Mouse (Mus musculus): Measurements from ENCODE around the gene Lrrfip1. TPM values are rescaled to one million over a fixed set of nuclear protein-coding genes. Genes with fewer than 3 reads are reported as not detected.

The Lrrfip1 gene
- 45.9 and 50.8 TPM in 2 replicates for polyA plus RNA-seq (2015; fragmentation: Nextera tagmentation; extraction: Ambion mirVana)

- H3K27me3 ChIP-seq (ENCODE audit: insufficient read depth, low read length) = no peaks in the 10 kb centered on the region
- H3K9me3 ChIP-seq (ENCODE audit: low read length) = peaks cover 7% of the 10 kb centered on the region; the same call in 1 of the 2 replicates
- 2% methylated on average over 57 of the region's 59 CpGs for WGBS
- peak within 1 kb of the TSS; percentile 84 for H3K9ac ChIP-seq (replicated peaks; ENCODE audit: low read length)
- no peaks in the 10 kb centered on the region for H3K36me3 ChIP-seq (ENCODE audit: insufficient read depth, low read length)
- H3K27ac ChIP-seq (ENCODE audit: low read length) = no peak within 1 kb of the TSS
- peak within 1 kb of the TSS; percentile 72 for H3K4me3 ChIP-seq (ENCODE audit: low read length)
- peaks cover 14% of the 10 kb centered on the region; the same call in 1 of the 2 replicates for H3K4me1 ChIP-seq (ENCODE audit: insufficient read depth, low read length)
- peak; percentile 80 for ATAC-seq (ENCODE audit: low FRiP score, low TSS enrichment)
- H3K4me2 ChIP-seq (replicated peaks; ENCODE audit: low read depth, low read length) = peak within 1 kb of the TSS; percentile 100
Measured at GRCm38 (mm10) chr1:90998268-90998890, at the start of gene Lrrfip1. Lrrfip1 (plus strand) TSS chr1:90998737.

DNA sequence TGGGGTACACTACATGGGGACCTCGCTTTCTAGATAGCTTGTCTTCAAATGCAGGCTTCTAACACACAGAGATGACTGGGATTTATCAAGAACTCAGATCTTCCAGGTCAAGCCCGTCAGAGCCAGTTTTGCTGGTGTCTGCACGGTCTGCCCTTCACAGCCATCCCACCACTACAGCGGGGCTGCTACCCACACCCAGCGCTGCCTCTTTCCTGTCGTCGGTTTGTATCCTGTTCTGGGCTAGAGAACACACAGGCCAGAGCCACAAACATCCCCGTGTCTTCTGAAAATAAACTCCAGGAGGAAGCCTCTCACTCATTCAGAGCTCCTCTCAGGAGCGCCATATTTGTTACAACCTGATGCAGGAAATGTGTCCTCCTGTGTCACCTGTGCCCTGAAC is 49.2 kb upstream of the Lrrfip1 start:
- Histone ChIP-seq H3K9ac (replicated peaks; ENCODE audit: low read length) (no peak overlapping the region), H3K36me3 (ENCODE audit: insufficient read depth, low read length) (no peaks in the 10 kb centered on the region), H3K4me3 (ENCODE audit: low read length) (no peak overlapping the region), H3K27me3 (ENCODE audit: insufficient read depth, low read length) (no peaks in the 10 kb centered on the region), H3K4me1 (ENCODE audit: insufficient read depth, low read length) (no peaks in the 10 kb centered on the region), H3K4me2 (replicated peaks; ENCODE audit: low read depth, low read length) (no peak overlapping the region), H3K27ac (ENCODE audit: low read length) (no peak overlapping the region), H3K9me3 (ENCODE audit: low read length) (no peaks in the 10 kb centered on the region)
- WGBS = 62% methylated on average over 9 of the region's 9 CpGs
- ATAC-seq (ENCODE audit: low FRiP score, low TSS enrichment) = no peak

DNA sequence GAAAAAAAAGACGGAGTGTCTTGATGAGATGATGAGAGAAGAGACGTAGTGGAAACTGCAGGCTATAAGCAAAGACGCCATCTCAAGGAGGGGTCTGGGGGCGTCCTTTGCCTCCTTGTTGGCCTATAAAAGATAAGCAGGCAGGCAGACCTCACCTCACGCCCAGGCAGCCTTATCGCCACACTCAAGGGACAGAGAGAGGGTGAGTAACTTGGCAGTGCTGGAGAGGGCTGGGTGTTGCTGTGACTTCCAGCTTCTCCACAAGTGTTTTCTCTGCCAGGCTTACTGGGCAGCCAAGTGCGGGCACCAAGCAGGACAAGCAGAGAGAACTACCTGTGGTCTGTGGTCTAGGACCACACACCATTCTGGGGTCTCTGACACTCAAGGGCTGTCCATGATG is 46.9 kb upstream of the Lrrfip1 start:
- ATAC-seq (ENCODE audit: low FRiP score, low TSS enrichment) = no peak
- H3K27me3 ChIP-seq (ENCODE audit: insufficient read depth, low read length) = no peaks in the 10 kb centered on the region
- no peaks in the 10 kb centered on the region for H3K4me1 ChIP-seq (ENCODE audit: insufficient read depth, low read length)
- H3K9ac ChIP-seq (replicated peaks; ENCODE audit: low read length) = no peak overlapping the region
- no peaks in the 10 kb centered on the region for H3K9me3 ChIP-seq (ENCODE audit: low read length)
- 72% methylated on average over 7 of the region's 7 CpGs for WGBS
- H3K27ac ChIP-seq (ENCODE audit: low read length) = no peak overlapping the region
- H3K36me3 ChIP-seq (ENCODE audit: insufficient read depth, low read length) = no peaks in the 10 kb centered on the region
- H3K4me2 ChIP-seq (replicated peaks; ENCODE audit: low read depth, low read length) = no peak overlapping the region
- no peak overlapping the region for H3K4me3 ChIP-seq (ENCODE audit: low read length)

- H3K9ac ChIP-seq (replicated peaks; ENCODE audit: low read length) = no peak within 1 kb of the TSS
Measured at GRCm38 (mm10) chr1:90952808-90953207, 45.7 kb upstream of the Lrrfip1 start, which contains the start of gene Prlh. Prlh (plus strand) TSS chr1:90953108.

GRCm38 (mm10) chr1:90953688-90954087 is 44.8 kb upstream of the Lrrfip1 start:
- no peak overlapping the region for H3K4me3 ChIP-seq (ENCODE audit: low read length)
- H3K4me2 ChIP-seq (replicated peaks; ENCODE audit: low read depth, low read length) = no peak overlapping the region
- H3K27ac ChIP-seq (ENCODE audit: low read length) = no peak overlapping the region
- 66% methylated on average over 11 of the region's 11 CpGs for WGBS
- no peak overlapping the region for H3K9ac ChIP-seq (replicated peaks; ENCODE audit: low read length)
- no peaks in the 10 kb centered on the region for H3K4me1 ChIP-seq (ENCODE audit: insufficient read depth, low read length)
- no peaks in the 10 kb centered on the region for H3K9me3 ChIP-seq (ENCODE audit: low read length)
- H3K36me3 ChIP-seq (ENCODE audit: insufficient read depth, low read length) = no peaks in the 10 kb centered on the region
- no peaks in the 10 kb centered on the region; the same call in 1 of the 2 replicates for H3K27me3 ChIP-seq (ENCODE audit: insufficient read depth, low read length)
- no peak for ATAC-seq (ENCODE audit: low FRiP score, low TSS enrichment)

More at GRCm38 (mm10) chr1:90952808-90953207, 45.7 kb upstream of the Lrrfip1 start, which contains the start of gene Prlh:
- no peak within 1 kb of the TSS for H3K4me3 ChIP-seq (ENCODE audit: low read length)
- WGBS = 76% methylated on average over 8 of the region's 8 CpGs
- H3K27ac ChIP-seq (ENCODE audit: low read length) = no peak within 1 kb of the TSS
- no peak for ATAC-seq (ENCODE audit: low FRiP score, low TSS enrichment)
- no peaks in the 10 kb centered on the region for H3K4me1 ChIP-seq (ENCODE audit: insufficient read depth, low read length)
- H3K36me3 ChIP-seq (ENCODE audit: insufficient read depth, low read length) = no peaks in the 10 kb centered on the region
- no peaks in the 10 kb centered on the region for H3K9me3 ChIP-seq (ENCODE audit: low read length)
- no peaks in the 10 kb centered on the region; the same call in 1 of the 2 replicates for H3K27me3 ChIP-seq (ENCODE audit: insufficient read depth, low read length)
- H3K4me2 ChIP-seq (replicated peaks; ENCODE audit: low read depth, low read length) = no peak within 1 kb of the TSS

DNA sequence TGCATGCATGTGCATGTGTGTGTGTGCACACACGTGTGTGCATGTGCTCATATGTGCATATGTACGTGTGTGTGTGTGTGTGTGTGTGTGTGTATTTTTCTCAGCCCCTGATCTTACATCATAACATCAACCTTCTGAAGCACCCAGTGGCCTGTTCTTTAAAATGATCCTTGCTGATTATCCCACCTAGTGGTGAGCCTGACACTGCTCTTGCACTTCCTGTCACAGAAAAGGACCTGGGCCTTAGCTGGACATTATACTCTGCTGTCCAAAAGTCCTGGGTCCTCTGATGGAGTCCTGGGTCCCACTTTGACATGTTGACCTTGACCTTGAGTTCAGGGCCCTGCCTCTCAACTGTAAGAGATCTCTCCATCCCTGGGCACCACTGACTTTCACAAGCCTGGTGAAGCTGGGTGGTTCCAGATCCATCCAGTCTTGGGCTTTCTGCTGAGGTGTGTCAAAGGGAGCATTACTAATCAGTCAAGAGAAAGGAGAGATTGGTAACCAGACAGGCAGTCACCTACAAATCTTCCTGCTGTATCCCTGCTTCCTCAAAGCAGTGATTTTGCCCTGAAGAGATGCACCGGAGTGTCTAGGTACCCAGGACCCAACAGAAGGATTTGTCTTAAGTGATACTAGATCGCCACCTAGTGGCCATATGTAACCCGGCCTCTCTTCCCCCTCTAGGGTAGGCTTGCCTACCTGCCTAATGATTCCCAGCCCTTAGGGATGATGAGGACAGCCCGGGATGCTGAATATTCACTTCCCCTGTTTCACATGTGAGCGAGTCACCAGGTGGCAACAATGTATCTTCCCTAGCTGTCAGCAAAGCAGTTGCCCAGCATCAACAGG is 42.1 kb upstream of the Lrrfip1 start:
- no peak overlapping the region for H3K4me2 ChIP-seq (replicated peaks; ENCODE audit: low read depth, low read length)
- no peaks in the 10 kb centered on the region; the same call in 1 of the 2 replicates for H3K27me3 ChIP-seq (ENCODE audit: insufficient read depth, low read length)
- no peak overlapping the region for H3K9ac ChIP-seq (replicated peaks; ENCODE audit: low read length)
- no peaks in the 10 kb centered on the region for H3K4me1 ChIP-seq (ENCODE audit: insufficient read depth, low read length)
- no peak overlapping the region for H3K27ac ChIP-seq (ENCODE audit: low read length)
- no peak overlapping the region for H3K4me3 ChIP-seq (ENCODE audit: low read length)
- 29% methylated on average over 7 of the region's 7 CpGs for WGBS
- H3K36me3 ChIP-seq (ENCODE audit: insufficient read depth, low read length) = no peaks in the 10 kb centered on the region
- no peaks in the 10 kb centered on the region for H3K9me3 ChIP-seq (ENCODE audit: low read length)
- ATAC-seq (ENCODE audit: low FRiP score, low TSS enrichment) = peak; percentile 49

GRCm38 (mm10) chr1:90962526-90962925 is 36.0 kb upstream of the Lrrfip1 start:
- H3K4me1 ChIP-seq (ENCODE audit: insufficient read depth, low read length) = peaks cover 14% of the 10 kb centered on the region
- H3K9ac ChIP-seq (replicated peaks; ENCODE audit: low read length) = no peak overlapping the region
- peak overlapping the region; percentile 74 for H3K27ac ChIP-seq (ENCODE audit: low read length)
- no peak overlapping the region for H3K4me3 ChIP-seq (ENCODE audit: low read length)
- H3K9me3 ChIP-seq (ENCODE audit: low read length) = no peaks in the 10 kb centered on the region
- H3K4me2 ChIP-seq (replicated peaks; ENCODE audit: low read depth, low read length) = no peak overlapping the region
- 38% methylated on average over 4 of the region's 4 CpGs for WGBS
- no peaks in the 10 kb centered on the region for H3K27me3 ChIP-seq (ENCODE audit: insufficient read depth, low read length)
- peak; percentile 58 for ATAC-seq (ENCODE audit: low FRiP score, low TSS enrichment)
- no peaks in the 10 kb centered on the region for H3K36me3 ChIP-seq (ENCODE audit: insufficient read depth, low read length)

DNA sequence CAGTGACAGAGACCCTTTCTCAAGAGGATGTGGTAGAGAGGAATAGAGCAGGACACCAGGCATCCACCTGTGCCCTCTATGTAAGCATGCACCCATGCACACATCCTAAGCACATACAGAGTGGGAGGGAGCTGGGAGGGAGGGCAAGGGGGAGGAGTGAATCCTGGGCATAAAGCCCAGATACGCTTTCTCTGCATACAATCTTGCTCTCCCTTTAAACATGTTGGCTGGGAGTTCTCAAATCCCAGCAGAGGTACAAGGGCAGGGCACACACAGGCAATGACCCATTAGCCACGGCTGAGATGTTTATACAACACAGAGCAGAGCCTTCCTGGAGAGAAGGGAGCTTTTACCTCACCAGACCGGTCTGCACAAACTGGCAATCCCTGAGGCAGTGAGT is 35.5 kb upstream of the Lrrfip1 start:
- WGBS = 8% methylated on average over 3 of the region's 3 CpGs
- Histone ChIP-seq H3K9me3 (ENCODE audit: low read length) (no peaks in the 10 kb centered on the region), H3K9ac (replicated peaks; ENCODE audit: low read length) (no peak overlapping the region), H3K27ac (ENCODE audit: low read length) (peak overlapping the region; percentile 74), H3K4me3 (ENCODE audit: low read length) (no peak overlapping the region), H3K4me2 (replicated peaks; ENCODE audit: low read depth, low read length) (no peak overlapping the region), H3K27me3 (ENCODE audit: insufficient read depth, low read length) (no peaks in the 10 kb centered on the region), H3K4me1 (ENCODE audit: insufficient read depth, low read length) (peaks cover 14% of the 10 kb centered on the region), H3K36me3 (ENCODE audit: insufficient read depth, low read length) (no peaks in the 10 kb centered on the region)
- ATAC-seq (ENCODE audit: low FRiP score, low TSS enrichment) = peak; percentile 89

DNA sequence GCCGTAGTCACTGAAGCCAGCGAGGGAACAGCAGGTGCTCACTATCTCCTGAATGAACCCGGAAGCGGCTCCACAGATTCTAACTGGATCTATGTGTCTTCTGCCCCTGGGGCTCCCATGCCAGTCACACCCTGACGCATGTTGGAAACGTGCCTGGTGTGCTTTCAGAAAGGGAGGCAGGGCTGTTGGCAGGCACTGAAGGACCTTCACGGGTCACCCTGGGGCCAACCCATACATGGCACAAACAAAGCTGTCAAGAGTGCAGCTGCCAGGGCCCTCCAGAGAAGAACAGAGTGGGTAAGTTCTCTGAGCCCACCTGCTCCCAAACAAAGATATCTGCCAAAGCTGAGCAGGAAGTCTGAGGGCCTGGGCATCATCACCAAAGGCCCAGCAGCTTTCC is 31.0 kb upstream of the Lrrfip1 start:
- WGBS = 73% methylated on average over 7 of the region's 7 CpGs

More for the DNA sequence above, 31.0 kb upstream of the Lrrfip1 start:
- Histone ChIP-seq H3K27ac (ENCODE audit: low read length) (no peak overlapping the region), H3K4me1 (ENCODE audit: insufficient read depth, low read length) (peaks cover 21% of the 10 kb centered on the region), H3K4me2 (replicated peaks; ENCODE audit: low read depth, low read length) (no peak overlapping the region), H3K9ac (replicated peaks; ENCODE audit: low read length) (no peak overlapping the region), H3K36me3 (ENCODE audit: insufficient read depth, low read length) (no peaks in the 10 kb centered on the region), H3K9me3 (ENCODE audit: low read length) (no peaks in the 10 kb centered on the region), H3K27me3 (ENCODE audit: insufficient read depth, low read length) (no peaks in the 10 kb centered on the region; the same call in 1 of the 2 replicates), H3K4me3 (ENCODE audit: low read length) (no peak overlapping the region)
- ATAC-seq (ENCODE audit: low FRiP score, low TSS enrichment) = no peak

Data from kidney, embryonic 16.5 days (tissue).